Mouse (Mus musculus) mouse embryonic stem cell (cell line): ENCODE results near the gene Elavl2.
"Not testable (repeated sequence)": the region's sequence is repeated elsewhere in the genome, so short reads cannot be mapped to it uniquely, and the experiment has no call there.

Experiments used
- in situ Hi-C, 2 experiments: fragments of 300-500 bp; cut with MboI; formaldehyde crosslinking; loops; 1 replicate in 1 of 2; 3 replicates in 1 of 2; pipeline ENCODE4 v1.14.3; 2019 to 2020; ENCODE audit warnings: low sequenced_read_pairs in 2 of 2, low pct_unique_long_range_greater_than_20kb in 1 of 2, mixed read lengths in 1 of 2; ENCODE audit not compliant: unreplicated experiment in 1 of 2

Gene Elavl2

DNA sequence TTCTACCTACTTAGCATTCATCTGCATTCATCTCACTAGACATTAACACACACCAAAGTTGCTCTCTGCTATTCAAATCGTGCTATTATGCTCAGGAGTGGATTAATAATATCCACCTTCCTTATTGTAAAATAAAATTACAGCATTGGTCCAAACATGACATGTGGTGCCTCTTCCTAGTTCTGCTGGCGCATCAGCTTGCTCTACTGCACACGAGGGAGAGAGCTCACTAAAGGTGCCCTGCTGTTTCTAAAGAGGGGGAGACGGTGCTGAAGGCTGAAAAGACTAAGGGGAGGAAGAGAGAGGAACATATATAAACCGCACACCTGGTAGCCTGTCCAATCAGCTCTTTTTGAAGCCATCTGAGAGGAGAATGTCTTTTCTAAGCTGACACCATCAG, 38.1 kb downstream of the Elavl2 start:
- in situ Hi-C loops, result no loop called here

DNA sequence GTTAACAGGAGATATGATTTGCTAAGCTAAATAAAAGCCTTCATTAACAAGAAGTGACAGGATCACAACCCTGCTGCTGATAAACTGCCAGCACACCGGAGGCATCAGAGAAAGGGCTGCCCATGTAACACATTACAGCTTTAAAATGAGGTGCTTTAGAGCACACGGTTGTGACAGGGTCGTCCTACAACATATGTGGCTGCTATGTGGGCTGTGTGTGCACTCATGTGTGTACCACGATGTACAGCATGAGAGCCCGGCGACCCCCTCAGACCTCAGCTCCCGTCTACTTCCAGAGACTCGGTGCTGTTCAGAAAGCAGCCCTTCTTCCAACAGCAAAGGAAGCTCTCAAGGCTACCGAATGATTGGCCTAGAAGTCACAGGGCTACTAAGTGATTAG, 47.4 kb downstream of the Elavl2 start:
- in situ Hi-C loops, result no loop called here

DNA sequence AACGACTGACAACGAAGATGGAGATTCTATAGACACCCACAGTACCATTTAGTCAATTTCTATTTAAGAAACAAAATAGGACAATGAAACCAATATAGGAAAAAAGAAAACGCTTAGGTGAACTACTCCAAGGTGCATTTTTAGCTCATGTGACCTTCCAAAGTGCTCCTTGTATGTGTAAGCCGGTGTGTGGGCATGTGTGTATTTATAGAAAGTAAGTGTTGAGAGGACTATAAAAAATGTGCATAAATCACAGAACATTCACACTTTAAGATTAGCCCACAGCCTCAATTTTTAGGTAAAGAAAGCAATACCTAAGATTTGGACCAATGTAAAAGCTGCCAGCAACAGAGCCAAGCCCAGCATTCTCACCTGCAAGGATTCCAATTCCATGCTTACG, 51.0 kb downstream of the Elavl2 start:
- in situ Hi-C loops, result no loop called here

DNA sequence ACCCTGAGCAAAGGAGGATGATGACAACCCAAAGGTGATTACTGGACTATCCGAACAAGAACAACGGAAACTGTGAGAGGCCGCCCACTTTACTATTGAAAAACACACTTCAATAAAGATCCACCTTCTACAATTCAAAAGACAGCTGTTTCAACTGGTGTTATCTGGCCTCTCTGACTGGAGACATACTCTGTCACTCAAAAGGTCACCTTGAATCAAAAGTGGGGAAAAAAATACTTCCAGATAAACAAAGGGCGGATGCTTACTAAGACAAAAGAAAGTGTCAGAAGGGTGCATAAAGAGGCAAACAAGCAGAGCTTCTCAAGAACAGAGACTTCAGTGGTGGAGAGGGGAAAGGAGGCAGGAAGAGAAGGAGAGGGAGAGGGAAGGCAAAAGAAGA, 66.4 kb downstream of the Elavl2 start:
- in situ Hi-C loops, result no loop called here

DNA sequence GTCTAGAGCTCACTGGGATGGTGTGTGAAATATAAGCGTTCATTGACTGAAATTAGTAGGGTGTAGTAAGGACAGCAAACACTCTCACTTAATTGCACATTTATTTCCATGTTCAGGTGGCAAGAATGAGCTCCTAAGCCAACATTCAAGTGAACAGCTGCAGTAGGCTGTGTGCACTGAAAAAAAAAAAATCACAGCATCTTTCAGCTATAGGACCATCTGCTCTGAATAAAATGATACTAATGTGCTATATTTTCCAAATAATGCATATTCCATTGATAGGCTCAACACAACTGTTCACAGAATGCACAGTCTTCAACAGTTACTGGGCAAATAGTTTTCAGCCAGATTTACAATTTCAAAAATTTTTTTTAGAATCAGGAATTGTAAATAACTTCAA, 89.8 kb downstream of the Elavl2 start:
- in situ Hi-C loops, result no loop called here

DNA sequence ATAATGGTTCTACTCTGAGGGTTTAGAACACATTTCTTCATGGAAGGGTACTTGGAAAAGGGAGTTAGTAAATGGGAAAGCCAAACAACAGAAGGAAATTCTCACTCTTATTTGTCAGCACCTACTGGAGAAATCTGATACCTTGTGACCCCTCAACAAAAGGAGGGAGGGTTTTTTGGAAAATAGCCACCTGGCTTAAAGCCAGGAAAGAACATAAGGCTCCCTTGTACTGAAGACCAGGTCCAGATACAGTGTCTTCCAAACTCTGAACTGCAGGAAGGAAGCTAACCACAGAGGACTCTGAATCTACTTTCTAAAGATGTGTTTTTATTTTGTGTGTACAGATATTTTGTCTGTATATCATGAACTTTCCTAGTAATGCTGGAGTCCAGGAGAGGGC, 102.9 kb downstream of the Elavl2 start:
- in situ Hi-C loops, result no loop called here

DNA sequence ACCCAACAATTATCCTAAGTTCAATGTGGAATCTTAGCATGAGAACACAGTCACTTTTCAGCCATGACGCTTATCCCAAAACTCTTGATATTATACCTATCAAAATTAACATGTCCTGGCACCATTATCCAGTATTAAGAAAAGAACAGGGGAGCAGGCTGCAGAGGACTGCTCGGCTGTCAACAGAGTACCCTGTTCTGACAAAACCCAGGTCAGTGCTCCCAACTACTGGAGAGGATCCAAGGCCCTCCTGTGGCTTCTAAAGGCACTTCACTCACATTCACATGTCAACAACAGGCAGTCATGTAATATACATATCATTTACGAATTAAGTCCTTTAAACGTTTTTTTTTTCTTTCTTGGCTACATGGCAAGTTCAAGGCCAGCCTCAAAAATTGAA, 105.3 kb downstream of the Elavl2 start:
- in situ Hi-C loops, result no loop called here

DNA sequence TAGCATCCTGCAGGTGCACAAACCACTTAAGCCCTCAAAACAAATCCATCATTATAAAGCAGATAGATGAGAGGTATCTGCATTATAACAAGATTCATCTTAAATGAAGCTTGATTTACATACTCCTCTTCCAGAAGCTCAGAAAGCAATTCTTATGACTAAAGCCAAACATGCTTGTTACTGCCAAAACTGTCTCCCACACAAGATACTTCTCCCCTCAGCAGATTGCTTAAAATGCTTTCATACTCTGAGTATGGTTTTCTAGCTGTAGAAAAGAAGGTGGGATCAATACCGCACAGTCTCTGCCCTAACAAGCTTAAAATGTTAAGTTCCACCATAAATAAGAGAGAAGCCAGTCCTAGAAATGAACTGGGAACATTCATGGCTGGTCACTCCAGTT, 109.1 kb downstream of the Elavl2 start:
- in situ Hi-C loops, result no loop called here

DNA sequence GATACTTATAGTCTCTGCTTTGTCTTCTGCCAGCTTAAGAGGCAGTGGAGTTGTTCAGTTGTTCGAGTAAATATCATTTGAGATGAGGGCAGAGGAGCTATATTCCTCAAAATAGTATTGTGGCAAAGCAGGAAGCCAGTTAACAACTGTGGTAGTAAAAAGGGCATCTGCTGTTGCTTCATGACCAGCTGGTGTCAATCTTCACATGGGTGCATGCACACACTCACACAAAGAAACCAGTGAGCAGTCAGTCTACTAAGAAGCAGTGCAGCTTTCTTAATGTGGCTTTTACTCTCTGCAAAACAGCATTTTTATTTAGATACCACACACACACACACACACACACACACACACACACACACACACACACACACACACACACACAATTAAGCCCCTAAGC, 110.2 kb downstream of the Elavl2 start:
- in situ Hi-C loops, result no loop called here

DNA sequence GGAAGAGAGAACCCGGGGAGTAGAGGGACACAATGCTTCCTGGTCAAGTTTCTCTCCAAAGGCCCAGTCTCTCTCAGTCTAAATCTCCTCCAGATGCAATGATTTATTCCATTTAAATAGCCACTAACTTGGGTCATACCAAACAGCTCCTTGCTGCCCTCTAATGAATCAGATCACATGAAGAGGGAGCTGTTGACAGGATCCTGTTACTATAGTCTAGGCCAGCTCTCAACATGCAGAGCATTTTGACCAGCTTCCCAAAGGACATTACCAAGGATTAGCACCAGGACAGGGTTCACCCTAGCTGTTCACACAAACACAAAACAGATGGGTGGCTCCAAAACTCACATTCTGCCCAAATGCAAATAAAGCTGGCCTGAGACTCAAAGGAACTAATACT, 111.4 kb downstream of the Elavl2 start:
- in situ Hi-C loops, result no loop called here

DNA sequence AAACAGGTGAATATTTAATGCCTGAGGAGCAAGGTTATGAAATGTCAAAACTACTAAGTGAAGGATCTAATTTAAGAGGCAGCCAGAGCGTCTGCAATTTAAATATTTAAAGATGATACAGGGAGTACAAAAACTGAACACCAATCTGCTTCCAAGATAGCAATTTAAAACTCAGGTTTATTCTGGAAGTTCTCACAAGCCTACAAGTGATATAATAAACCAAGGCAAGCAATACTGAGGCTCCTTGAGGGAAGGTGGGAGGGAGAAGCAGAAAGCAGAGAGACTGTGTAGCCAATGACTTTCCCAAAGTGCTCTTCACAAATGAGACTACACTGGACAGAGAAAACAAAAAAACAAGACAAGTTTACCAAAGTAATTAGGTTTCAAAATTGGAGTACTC, 132.2 kb downstream of the Elavl2 start:
- in situ Hi-C loops, result no loop called here

DNA sequence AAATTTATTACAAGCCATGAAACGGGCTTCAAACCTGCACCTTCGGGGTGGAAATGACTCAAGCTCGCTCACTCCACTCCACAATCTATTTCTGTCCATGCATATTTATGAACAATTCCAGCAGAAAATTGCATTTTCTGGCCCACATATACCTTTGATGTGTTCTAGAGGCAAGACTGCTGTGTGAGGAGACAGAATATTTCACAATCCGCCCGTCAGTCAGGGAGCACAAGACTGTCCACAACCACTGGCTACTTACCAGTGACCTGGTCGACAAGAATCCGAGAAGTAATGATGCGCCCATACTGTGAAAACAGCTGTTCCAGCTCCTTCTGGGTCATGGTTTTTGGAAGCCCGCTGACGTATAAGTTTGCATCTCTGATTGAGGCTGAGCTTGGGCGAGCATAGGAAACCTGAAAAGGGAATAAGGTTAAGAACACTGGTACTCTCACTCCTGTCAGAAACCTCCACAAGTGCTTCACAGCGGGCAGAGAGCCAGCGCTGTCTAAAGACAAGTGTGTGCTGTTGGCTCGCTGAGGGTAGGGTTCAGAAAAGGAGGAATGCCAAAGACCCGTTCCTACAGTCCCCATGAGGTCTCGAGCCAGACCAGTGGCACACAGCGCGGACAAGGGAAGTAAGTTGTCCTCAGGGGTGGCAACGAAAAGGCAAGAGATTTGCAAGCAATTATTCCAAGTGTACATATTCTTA, 136.7 kb downstream of the Elavl2 start:
- in situ Hi-C loops, result no loop called here

DNA sequence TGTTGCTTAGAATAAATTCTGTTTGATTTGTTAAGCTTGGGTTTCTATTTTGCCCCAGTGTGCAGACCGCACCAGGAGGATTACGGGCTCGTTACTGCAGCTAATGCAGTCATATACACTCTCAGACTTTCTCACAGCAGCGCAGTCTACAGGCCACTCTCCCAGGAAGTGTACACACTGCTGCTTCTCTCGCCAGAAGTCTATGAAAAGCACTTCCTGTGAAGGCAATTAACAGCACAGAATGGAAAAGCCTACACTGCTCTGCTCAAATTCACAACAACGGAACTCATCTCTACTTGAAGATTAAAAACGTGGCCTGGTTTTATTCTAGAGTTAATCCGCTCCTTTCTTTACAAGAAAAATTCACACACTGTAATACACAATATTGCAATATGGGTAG, 137.7 kb downstream of the Elavl2 start:
- in situ Hi-C loops, result no loop called here

DNA sequence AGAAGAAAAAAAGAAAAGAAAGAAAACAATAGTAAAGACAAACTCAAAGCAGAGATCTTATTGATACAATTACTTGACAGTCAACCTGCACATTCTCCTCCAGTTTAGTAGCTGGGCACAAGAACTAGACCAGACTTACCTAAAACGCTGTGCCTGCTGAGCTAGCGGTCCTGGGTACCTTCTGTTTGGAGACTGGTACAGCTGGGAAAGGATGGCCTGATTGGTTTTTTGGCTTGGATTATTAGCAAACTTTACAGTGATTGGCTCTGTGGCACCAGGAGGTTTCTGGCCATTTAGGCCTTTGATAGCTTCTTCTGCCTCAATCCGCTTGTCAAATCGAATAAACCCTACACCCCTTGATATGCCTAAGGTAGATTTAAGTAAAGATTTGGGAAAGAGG, 140.0 kb downstream of the Elavl2 start:
- in situ Hi-C loops, result no loop called here

DNA sequence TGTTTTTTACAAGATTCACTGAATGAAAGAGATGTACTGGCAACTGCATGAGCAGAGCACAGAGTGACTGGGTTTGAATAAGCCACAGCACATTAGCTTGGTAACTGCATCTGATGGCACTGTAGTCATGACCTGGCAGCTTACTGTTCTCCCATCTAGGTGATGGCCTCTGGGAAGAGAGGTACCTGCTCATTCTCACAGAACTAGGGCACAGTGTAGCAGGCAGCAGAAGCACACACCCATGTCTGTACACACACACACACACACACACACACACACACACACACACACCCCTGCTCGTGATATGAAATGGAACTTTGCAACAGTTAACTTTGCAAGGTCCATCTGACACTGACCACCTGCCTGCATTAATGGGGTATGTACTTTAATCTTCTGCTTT, 151.9 kb downstream of the Elavl2 start:
- in situ Hi-C loops, result no loop called here

DNA sequence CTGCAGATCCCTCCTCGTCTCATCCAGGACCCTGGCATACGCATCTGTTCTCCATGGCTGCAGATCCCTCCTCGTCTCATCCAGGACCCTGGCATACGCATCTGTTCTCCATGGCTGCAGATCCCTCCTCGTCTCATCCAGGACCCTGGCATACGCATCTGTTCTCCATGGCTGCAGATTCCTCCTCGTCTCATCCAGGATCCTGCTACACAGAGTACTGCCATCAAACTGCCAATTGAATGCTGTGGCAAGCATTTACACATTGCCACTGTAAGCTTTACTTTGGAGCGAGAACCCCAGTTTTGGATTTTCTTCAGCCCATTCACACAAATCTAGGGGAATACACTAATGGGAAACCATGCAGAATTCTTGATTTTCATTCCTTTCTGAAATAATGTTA, 155.4 kb downstream of the Elavl2 start:
- in situ Hi-C loops, result not testable (repeated sequence)

DNA sequence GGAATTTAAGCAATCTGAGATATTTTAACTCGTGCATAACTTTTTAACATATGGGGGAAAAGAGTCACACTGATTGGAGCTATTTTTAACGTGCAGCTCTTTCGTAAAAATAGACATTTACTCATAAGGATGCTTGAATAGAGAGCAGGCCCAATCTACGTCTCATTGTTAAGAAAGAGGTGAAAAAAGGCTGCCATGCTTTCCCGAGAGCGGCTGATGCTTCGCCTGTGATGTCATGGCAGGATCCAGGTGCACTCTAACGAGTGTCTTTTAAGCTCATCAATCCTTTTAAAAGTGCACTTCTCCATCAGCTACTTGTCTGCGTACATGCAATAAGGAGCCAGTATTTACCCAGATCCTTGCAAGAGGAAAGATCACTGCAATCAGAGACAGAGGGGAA, 156.0 kb downstream of the Elavl2 start:
- in situ Hi-C loops, result no loop called here

DNA sequence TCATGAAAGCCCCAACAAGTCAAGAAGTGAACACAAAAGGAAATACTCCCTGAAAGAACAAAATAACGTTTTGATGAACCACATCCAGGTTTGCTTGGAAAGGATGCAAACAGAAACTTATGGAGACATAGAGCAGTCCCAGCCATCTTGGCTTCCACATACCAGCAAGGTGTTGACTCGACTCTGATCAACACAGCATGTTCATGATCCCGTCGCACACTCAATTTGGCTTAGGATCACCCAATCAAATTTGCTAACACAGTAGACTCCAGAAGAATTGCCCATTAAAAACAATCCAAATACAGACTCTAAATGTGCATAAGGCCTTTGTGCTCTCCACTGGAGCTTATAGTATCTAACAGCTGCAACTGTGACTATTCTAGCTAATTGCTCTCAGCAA, 156.7 kb downstream of the Elavl2 start:
- in situ Hi-C loops, result no loop called here

DNA sequence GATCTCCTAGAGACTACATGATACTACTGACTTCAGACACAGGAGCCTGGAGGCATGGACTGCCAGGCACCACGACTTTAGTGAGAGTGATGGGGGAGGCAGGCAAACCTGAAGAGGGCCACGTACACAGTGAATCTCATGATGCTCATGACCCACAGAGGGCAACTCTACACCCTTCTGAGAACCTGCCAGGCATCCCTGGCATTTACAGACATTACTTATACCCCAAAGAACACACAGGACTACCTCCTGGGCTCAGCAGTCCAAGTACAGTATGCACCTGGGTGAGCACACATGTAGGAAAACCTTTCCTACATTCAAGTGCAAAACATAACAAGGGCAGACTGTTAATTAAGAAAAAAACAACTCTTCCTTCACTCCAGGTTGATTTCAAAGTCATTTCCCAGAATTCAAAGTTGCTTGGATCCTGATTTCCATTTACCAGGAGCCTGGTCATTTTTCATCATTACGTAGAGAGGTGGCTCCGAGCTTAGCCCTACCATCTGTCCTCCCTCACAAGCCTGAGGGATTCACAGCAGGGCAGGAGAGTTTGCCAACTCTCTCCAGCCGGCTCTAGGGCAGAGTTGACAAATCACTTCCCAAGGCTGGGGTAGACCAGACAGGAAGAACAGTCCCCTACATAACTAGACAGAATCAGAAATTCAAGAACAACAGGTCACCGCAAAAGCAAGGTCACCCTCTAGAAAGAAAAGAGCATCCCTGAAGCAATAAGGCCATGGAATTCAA, 161.7 kb downstream of the Elavl2 start:
- in situ Hi-C loops, result no loop called here

DNA sequence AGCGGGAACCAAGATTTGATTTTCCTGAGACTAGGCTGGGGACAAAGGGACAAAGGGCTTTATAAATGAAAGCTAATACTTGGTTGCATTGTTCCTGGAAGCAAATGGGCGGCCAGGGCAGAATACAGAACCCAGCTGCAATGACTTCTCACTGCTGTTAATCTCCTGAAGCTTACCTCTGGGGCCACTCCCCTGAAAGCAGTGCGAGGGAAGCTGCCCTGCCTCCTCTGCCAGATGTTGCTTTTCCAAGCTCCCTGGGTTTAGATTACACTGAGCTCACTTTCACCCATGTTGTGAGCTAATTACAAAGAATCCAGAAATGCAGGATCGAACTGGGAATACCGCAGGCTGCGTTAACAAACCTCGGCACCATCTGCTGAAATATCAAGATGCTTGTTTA, 163.6 kb downstream of the Elavl2 start:
- in situ Hi-C loops, result no loop called here
